In genomic region chr4:95793647-95794328, GRCm38 (mm10) we compare ENCODE assay signal across 16 mouse cellular contexts.
DNase-seq lines count a peak whose midpoint lies in the region; ATAC-seq and TF ChIP-seq lines count a peak whose summit lies in the region.
"Had no signal": no experiment of that assay in that cellular context is flagged by ENCODE, and none has a peak within 500 bp of the region (broad histone marks: within the 10 kb centered on the region; RNA-seq: fewer than 3 reads in every experiment).

No protein-coding gene starts in this region.

- TF ChIP-seq POLR2A in liver, adult 2 months (IDR thresholded peaks at IDR 0.05; ENCODE audit: extremely low read depth, insufficient read depth, low read length) = no peak

- H3K4me1 ChIP-seq in liver, adult 2 months (ENCODE audit: control insufficient read depth, insufficient read depth, low read length) = peaks cover 9% of the 10 kb centered on the region; the same call in 1 of the 2 replicates
- no peaks in the 10 kb centered on the region for H3K4me1 ChIP-seq in liver, embryonic 11.5 days (replicated peaks; ENCODE audit: control insufficient read depth, insufficient read depth, low read length)
- H3K4me1 ChIP-seq in intestine, embryonic 15.5 days (replicated peaks) = peaks cover 18% of the 10 kb centered on the region; the same call in 1 of the 2 replicates
- peaks cover 14% of the 10 kb centered on the region for H3K4me1 ChIP-seq in kidney, embryonic 16.5 days (ENCODE audit: insufficient read depth, low read length)
- H3K4me1 ChIP-seq in liver, embryonic 16.5 days (ENCODE audit: control insufficient read depth, low read depth, low read length) = peaks cover 4% of the 10 kb centered on the region

- no peaks in the 10 kb centered on the region for H3K9me3 ChIP-seq in liver, embryonic 11.5 days (ENCODE audit: control insufficient read depth, low read length)
- H3K9me3 ChIP-seq in intestine, embryonic 15.5 days = no peaks in the 10 kb centered on the region
- no peaks in the 10 kb centered on the region for H3K9me3 ChIP-seq in kidney, embryonic 16.5 days (ENCODE audit: low read length)
- H3K9me3 ChIP-seq in liver, embryonic 16.5 days (replicated peaks; ENCODE audit: control insufficient read depth, low read length) = no peaks in the 10 kb centered on the region
- H3K9me3 ChIP-seq: neural tube, embryonic 13.5 days had no signal

- peak overlapping the region; percentile 70 for H3K27ac ChIP-seq in liver, adult 2 months (replicated peaks; ENCODE audit: insufficient read depth, low read depth, low read length)
- H3K27ac ChIP-seq in liver, embryonic 11.5 days (ENCODE audit: low read depth, low read length) = no peak overlapping the region
- peak overlapping the region; percentile 87 for H3K27ac ChIP-seq in intestine, embryonic 15.5 days
- peak overlapping the region; percentile 33 for H3K27ac ChIP-seq in kidney, embryonic 16.5 days (ENCODE audit: low read length)
- no peak overlapping the region for H3K27ac ChIP-seq in liver, embryonic 16.5 days (ENCODE audit: low read length)
- H3K27ac ChIP-seq: neural tube, embryonic 13.5 days had no signal

- no peak overlapping the region for H3K4me2 ChIP-seq in liver, embryonic 11.5 days
- H3K4me2 ChIP-seq in intestine, embryonic 15.5 days (replicated peaks) = no peak overlapping the region
- H3K4me2 ChIP-seq in kidney, embryonic 16.5 days (replicated peaks; ENCODE audit: low read depth, low read length) = no peak overlapping the region
- H3K4me2 ChIP-seq in liver, embryonic 16.5 days (ENCODE audit: low read depth, low read length) = no peak overlapping the region
- H3K4me2 ChIP-seq: neural tube, embryonic 13.5 days had no signal

- H3K27me3 ChIP-seq in liver, adult 2 months (ENCODE audit: control insufficient read depth, insufficient read depth, low read length) = no peaks in the 10 kb centered on the region
- H3K27me3 ChIP-seq in liver, embryonic 11.5 days (replicated peaks; ENCODE audit: control insufficient read depth, insufficient read depth, low read length) = no peaks in the 10 kb centered on the region
- no peaks in the 10 kb centered on the region for H3K27me3 ChIP-seq in intestine, embryonic 15.5 days (replicated peaks)
- no peaks in the 10 kb centered on the region for H3K27me3 ChIP-seq in kidney, embryonic 16.5 days (ENCODE audit: insufficient read depth, low read length)
- no peaks in the 10 kb centered on the region for H3K27me3 ChIP-seq in liver, embryonic 16.5 days (ENCODE audit: control insufficient read depth, insufficient read depth, low read depth, low read length)
- H3K27me3 ChIP-seq: neural tube, embryonic 13.5 days had no signal

- no peak overlapping the region for H3K4me3 ChIP-seq in liver, adult 2 months (ENCODE audit: insufficient read depth, low read depth, low read length)
- H3K4me3 ChIP-seq in liver, embryonic 11.5 days (ENCODE audit: low read depth, low read length) = no peak overlapping the region
- no peak overlapping the region for H3K4me3 ChIP-seq in intestine, embryonic 15.5 days (replicated peaks)
- no peak overlapping the region for H3K4me3 ChIP-seq in kidney, embryonic 16.5 days (ENCODE audit: low read length)
- no peak overlapping the region for H3K4me3 ChIP-seq in liver, embryonic 16.5 days (ENCODE audit: low read depth, low read length)
- H3K4me3 ChIP-seq: neural tube, embryonic 13.5 days had no signal

- peaks cover 5% of the 10 kb centered on the region for H3K36me3 ChIP-seq in liver, adult 2 months (ENCODE audit: control insufficient read depth, insufficient read depth, low read length)
- no peaks in the 10 kb centered on the region for H3K36me3 ChIP-seq in liver, embryonic 11.5 days (ENCODE audit: control insufficient read depth, insufficient read depth, low read length)
- no peaks in the 10 kb centered on the region for H3K36me3 ChIP-seq in intestine, embryonic 15.5 days
- H3K36me3 ChIP-seq in kidney, embryonic 16.5 days (ENCODE audit: insufficient read depth, low read length) = no peaks in the 10 kb centered on the region
- no peaks in the 10 kb centered on the region for H3K36me3 ChIP-seq in liver, embryonic 16.5 days (ENCODE audit: control insufficient read depth, insufficient read depth)
- H3K36me3 ChIP-seq: neural tube, embryonic 13.5 days had no signal

- no peak overlapping the region for H3K9ac ChIP-seq in liver, adult 2 months (ENCODE audit: low read depth, low read length)
- no peak overlapping the region for H3K9ac ChIP-seq in liver, embryonic 11.5 days (ENCODE audit: low read depth, low read length)
- no peak overlapping the region for H3K9ac ChIP-seq in intestine, embryonic 15.5 days
- no peak overlapping the region for H3K9ac ChIP-seq in kidney, embryonic 16.5 days (replicated peaks; ENCODE audit: low read length)
- H3K9ac ChIP-seq in liver, embryonic 16.5 days (ENCODE audit: low read depth, low read length) = no peak overlapping the region
- H3K9ac ChIP-seq: neural tube, embryonic 13.5 days had no signal

- WGBS in liver, adult 2 months = 25% methylated on average over 7 of the region's 7 CpGs
- WGBS in liver, embryonic 11.5 days = 54% methylated on average over 7 of the region's 7 CpGs
- 42% methylated on average over 7 of the region's 7 CpGs for WGBS in intestine, embryonic 15.5 days
- WGBS in kidney, embryonic 16.5 days = 32% methylated on average over 7 of the region's 7 CpGs
- WGBS in liver, embryonic 16.5 days (ENCODE audit: insufficient replicate concordance) = 42% methylated on average over 7 of the region's 7 CpGs

- no peak; the same call in 1 of the 2 replicates for ATAC-seq in liver, embryonic 11.5 days (replicated peaks; ENCODE audit: low FRiP score)
- ATAC-seq in intestine, embryonic 15.5 days = peak; percentile 94
- ATAC-seq in kidney, embryonic 16.5 days (ENCODE audit: low FRiP score, low TSS enrichment) = peak; percentile 92
- ATAC-seq in liver, embryonic 16.5 days (ENCODE audit: low read depth) = peak; percentile 80
- ATAC-seq: inflammation-experienced regulatory T-cells, adult 6 months; midbrain, embryonic 16.5 days had no signal

- peak; percentile 97 for DNase-seq in liver, adult 2 months (ENCODE audit: extremely low read depth, low read depth, low spot score)
- no peak for DNase-seq in liver, embryonic 11.5 days (ENCODE audit: low spot score)
- DNase-seq in thymus, postnatal 0 days (ENCODE audit: low spot score) = no peak
- DNase-seq in gastrocnemius, postnatal 25 days = no peak
- DNase-seq in lung, postnatal 10 days = no peak
- DNase-seq: adrenal gland, adult 8-10 months; cerebellum, adult 9-10 months; layer of hippocampus, postnatal 36 days; lung, postnatal 36 days; right cerebral cortex, adult 18-20 months had no signal

- TF ChIP-seq CTCF in liver, adult 2 months (IDR thresholded peaks at IDR 0.05; ENCODE audit: low read depth, low read length) = no peak

- H3K79me2 ChIP-seq in liver, adult 2 months (ENCODE audit: control insufficient read depth, insufficient read depth, low read length) = no peaks in the 10 kb centered on the region

Comparison
In these comparisons a context has a peak if more than half of its experiments do, and no peak if none do; other contexts are left out.
1. H3K27ac ChIP-seq: peak in liver, adult 2 months (single experiment), intestine, embryonic 15.5 days (single experiment) and kidney, embryonic 16.5 days (single experiment); none in liver, embryonic 11.5 days (single experiment) and liver, embryonic 16.5 days (single experiment).